Mouse (Mus musculus): Measurements from ENCODE around the gene Amdhd2.

DNA sequence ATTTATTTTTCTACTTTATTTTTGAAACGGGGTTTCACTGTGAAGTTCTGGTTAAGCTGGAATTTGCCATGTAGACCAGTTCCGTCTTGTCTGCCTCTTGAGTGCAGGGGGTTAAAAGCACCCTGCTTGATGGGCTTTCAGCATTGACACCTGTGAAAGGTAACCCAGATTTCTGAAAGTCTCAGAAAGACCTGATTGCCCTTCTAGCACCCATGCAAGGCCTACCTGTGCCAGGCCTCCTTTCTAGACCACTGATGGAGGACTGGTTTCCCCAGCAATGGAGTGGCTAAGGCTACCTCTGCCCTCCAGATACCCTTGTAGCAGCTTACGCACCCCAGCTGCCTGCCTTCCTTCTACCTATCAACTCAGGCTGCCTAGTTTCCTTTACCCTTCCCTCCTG lies 6.6 kb upstream of the Amdhd2 start:
- TF ChIP-seq TCF12 (IDR thresholded peaks at IDR 0.05; ENCODE audit: insufficient read depth, poor library complexity, severe bottlenecking) (no peak), REST (IDR thresholded peaks at IDR 0.05; ENCODE audit: insufficient read depth, insufficient read length) (no peak), USF1 (IDR thresholded peaks at IDR 0.05; ENCODE audit: low read depth) (no peak), MYOG (IDR thresholded peaks at IDR 0.05; ENCODE audit: control insufficient read depth in 1 of 3, insufficient read depth in 1 of 3, insufficient read length in 2 of 3, low read depth in 2 of 3) (no peak), POLR2A (IDR thresholded peaks at IDR 0.05; ENCODE audit: insufficient read length, low read depth) (no peak), MAX (IDR thresholded peaks at IDR 0.05; ENCODE audit: low read depth) (no peak), POLR2AphosphoS2 (IDR thresholded peaks at IDR 0.05; ENCODE audit: insufficient read length, low read depth) (no peak), E2F4 (IDR thresholded peaks at IDR 0.05; ENCODE audit: insufficient read depth) (no peak), CEBPB (IDR thresholded peaks at IDR 0.05; ENCODE audit: insufficient read depth, poor library complexity, severe bottlenecking) (no peak), MYOD1 (IDR thresholded peaks at IDR 0.05; ENCODE audit: control insufficient read depth in 1 of 3, insufficient read length in 2 of 3, low read depth in 2 of 3) (no peak), SRF (IDR thresholded peaks at IDR 0.05; ENCODE audit: control insufficient read depth, insufficient read length, low read depth) (no peak)
